ENCODE assay signal across 8 mouse cellular contexts in genomic region chr3:51197112-51197731, GRCm38 (mm10). TPM values are rescaled to one million over a fixed set of nuclear protein-coding genes. Genes with fewer than 3 reads are reported as not detected.
DNase-seq lines count a peak whose midpoint lies in the region; ATAC-seq and TF ChIP-seq lines count a peak whose summit lies in the region.

No protein-coding gene starts in this region.

- ATAC-seq in kidney, embryonic 16.5 days (ENCODE audit: low FRiP score, low TSS enrichment), result no peak
- peak; percentile 47; the same call in 1 of the 2 replicates for ATAC-seq in heart, postnatal 0 days (ENCODE audit: insufficient read depth, low read depth)

- TF ChIP-seq EP300 in heart, postnatal 0 days (IDR thresholded peaks at IDR 0.05; ENCODE audit: low read depth), result no peak

- peak; percentile 29 to 33 for DNase-seq in kidney, adult 8-10 months
- peak; percentile 42 for DNase-seq in heart, postnatal 0 days (ENCODE audit: low spot score)
- DNase-seq in T-cell, adult 2 months (ENCODE audit: low spot score), result no peak
- DNase-seq in cerebellum, postnatal 10 days, result no peak
- no peak for DNase-seq in midbrain, embryonic 10.5 days (ENCODE audit: low spot score)

- no peak overlapping the region for H3K27ac ChIP-seq in kidney, embryonic 16.5 days (ENCODE audit: low read length)
- 0 out of 2 replicates have a peak overlapping the region, but pooled peaks have one; percentile 23 for H3K27ac ChIP-seq in bone marrow, adult 2 months (ENCODE audit: control insufficient read depth, insufficient read depth, low read depth, low read length, poor library complexity)
- H3K27ac ChIP-seq in heart, postnatal 0 days (ENCODE audit: low read depth), result peak overlapping the region; percentile 76
- H3K27ac ChIP-seq in macrophage, result peak overlapping the region; percentile 71
- no peak overlapping the region for H3K27ac ChIP-seq in midbrain, embryonic 10.5 days (replicated peaks)

- no peaks in the 10 kb centered on the region for H3K9me3 ChIP-seq in kidney, embryonic 16.5 days (ENCODE audit: low read length)
- H3K9me3 ChIP-seq in heart, postnatal 0 days (replicated peaks; ENCODE audit: control insufficient read depth, low read length), result 0 out of 2 replicates have a peak, but pooled peaks cover 3% of the 10 kb centered on the region
- 0 out of 2 replicates have a peak, but pooled peaks cover 6% of the 10 kb centered on the region for H3K9me3 ChIP-seq in midbrain, embryonic 10.5 days (replicated peaks)

- no peak for TF ChIP-seq CTCF in bone marrow, adult 2 months (IDR thresholded peaks at IDR 0.05; ENCODE audit: control insufficient read depth, insufficient read depth, low read length)
- TF ChIP-seq CTCF in heart, postnatal 0 days (IDR thresholded peaks at IDR 0.05; ENCODE audit: low read depth), result peak; percentile 12; the same call in 1 of the 2 replicates

- H3K27me3 ChIP-seq in kidney, embryonic 16.5 days (ENCODE audit: insufficient read depth, low read length), result no peaks in the 10 kb centered on the region
- no peaks in the 10 kb centered on the region for H3K27me3 ChIP-seq in heart, postnatal 0 days (ENCODE audit: control insufficient read depth, insufficient read depth, low read length)
- peaks cover 6% of the 10 kb centered on the region; the same call in 1 of the 2 replicates for H3K27me3 ChIP-seq in midbrain, embryonic 10.5 days (ENCODE audit: low read depth, poor library complexity, severe bottlenecking)

- no peaks in the 10 kb centered on the region for H3K36me3 ChIP-seq in kidney, embryonic 16.5 days (ENCODE audit: insufficient read depth, low read length)
- no peaks in the 10 kb centered on the region for H3K36me3 ChIP-seq in heart, postnatal 0 days (replicated peaks; ENCODE audit: control insufficient read depth, insufficient read depth, low read length)
- H3K36me3 ChIP-seq in macrophage (ENCODE audit: inconsistent target), result no peaks in the 10 kb centered on the region
- H3K36me3 ChIP-seq in midbrain, embryonic 10.5 days, result no peaks in the 10 kb centered on the region

- 50% methylated on average over 9 of the region's 9 CpGs for WGBS in kidney, embryonic 16.5 days
- 26% methylated on average over 9 of the region's 9 CpGs for WGBS in bone marrow, adult 2 months
- WGBS in heart, postnatal 0 days, result 55% methylated on average over 9 of the region's 9 CpGs
- WGBS in macrophage (ENCODE audit: missing documents), result 21% methylated on average over 8 of the region's 9 CpGs
- WGBS in midbrain, embryonic 10.5 days, result 81% methylated on average over 9 of the region's 9 CpGs

- peaks cover 8% of the 10 kb centered on the region; the same call in 1 of the 2 replicates for H3K4me1 ChIP-seq in kidney, embryonic 16.5 days (ENCODE audit: insufficient read depth, low read length)
- no peaks in the 10 kb centered on the region for H3K4me1 ChIP-seq in bone marrow, adult 2 months (ENCODE audit: control insufficient read depth, insufficient read depth, low read length)
- H3K4me1 ChIP-seq in heart, postnatal 0 days (ENCODE audit: control insufficient read depth, insufficient read depth), result peaks cover 20% of the 10 kb centered on the region; the same call in 1 of the 2 replicates
- peaks cover 10% of the 10 kb centered on the region; the same call in 1 of the 2 replicates for H3K4me1 ChIP-seq in midbrain, embryonic 10.5 days

- no peak overlapping the region for H3K4me3 ChIP-seq in kidney, embryonic 16.5 days (ENCODE audit: low read length)
- no peak overlapping the region for H3K4me3 ChIP-seq in bone marrow, adult 2 months (replicated peaks; ENCODE audit: control insufficient read depth, low read depth, low read length)
- no peak overlapping the region for H3K4me3 ChIP-seq in heart, postnatal 0 days (ENCODE audit: low read depth, low read length)
- no peak overlapping the region for H3K4me3 ChIP-seq in macrophage (ENCODE audit: inconsistent target)
- H3K4me3 ChIP-seq in midbrain, embryonic 10.5 days, result no peak overlapping the region

- no peaks in the 10 kb centered on the region for H3K79me2 ChIP-seq in macrophage (ENCODE audit: inconsistent target)

- no peak overlapping the region for H3K4me2 ChIP-seq in kidney, embryonic 16.5 days (replicated peaks; ENCODE audit: low read depth, low read length)
- H3K4me2 ChIP-seq in heart, postnatal 0 days (ENCODE audit: low read depth, low read length), result no peak overlapping the region

- TF ChIP-seq POLR2A in bone marrow, adult 2 months (IDR thresholded peaks at IDR 0.05; ENCODE audit: borderline replicate concordance, control insufficient read depth, low read depth, low read length), result no peak

- no peak overlapping the region for H3K9ac ChIP-seq in kidney, embryonic 16.5 days (replicated peaks; ENCODE audit: low read length)
- H3K9ac ChIP-seq in heart, postnatal 0 days (replicated peaks; ENCODE audit: low read depth, low read length), result no peak overlapping the region

RNA-seq across cellular contexts. Expression of gene Noct, which starts 27.0 kb away (rescaled TPM):
- 7.2 and 7.9 TPM in 2 replicates for polyA plus RNA-seq in kidney, embryonic 16.5 days (2015; fragmentation: Nextera tagmentation; extraction: Ambion mirVana)
- polyA plus RNA-seq in bone marrow, adult 2 months (2011; ENCODE audit: insufficient read depth, insufficient read length, low replicate concordance, missing spikeins), result 14.4 and 18.3 TPM in 2 replicates
- total RNA-seq in heart, postnatal 0 days (2014; rRNA removed; ENCODE audit: low replicate concordance), result 28.1 and 35.6 TPM in 2 replicates
- polyA plus RNA-seq in heart, postnatal 0 days (2015; fragmentation: Nextera tagmentation; extraction: Ambion mirVana), result 8.5 and 11.9 TPM in 2 replicates
- 1,000 to 10,000 TPM in 5 of 26 experiments, 100 to 1,000 TPM in 5, 10 to 100 TPM in 12, 1 to 10 TPM in 4; 7.5 to 1,895 (median 41.6) TPM for total RNA-seq in macrophage (2018; cell fraction: chromatin; rRNA removed)
- total RNA-seq in macrophage (2018; cell fraction: cytosol; rRNA removed), result 100 to 1,000 TPM in 3 of 26 experiments, 10 to 100 TPM in 6, 1 to 10 TPM in 16, under 1 TPM in 1; 0.83 to 211 (median 4.4) TPM
- total RNA-seq in macrophage (2018; cell fraction: nucleus; rRNA removed), result 1,000 to 10,000 TPM in 5 of 26 experiments, 100 to 1,000 TPM in 5, 10 to 100 TPM in 12, 1 to 10 TPM in 4; 6.4 to 1,914 (median 55.8) TPM
- polyA plus RNA-seq in macrophage (2018), result 3.9 to 14.9 TPM (median 7.7 TPM) in 3 replicates
- polyA plus RNA-seq in midbrain, embryonic 10.5 days (2016; fragmentation: Nextera tagmentation; extraction: Ambion mirVana), result 9.3 and 9.8 TPM in 2 replicates

Comparison
In these comparisons a context has a peak if more than half of its experiments do, and no peak if none do; other contexts are left out.
1. DNase-seq: peak in kidney, adult 8-10 months (2 of 2) and heart, postnatal 0 days (single experiment); none in T-cell, adult 2 months (single experiment), cerebellum, postnatal 10 days (0 of 2) and midbrain, embryonic 10.5 days (single experiment).
2. H3K27ac ChIP-seq: peak in bone marrow, adult 2 months (single experiment), heart, postnatal 0 days (single experiment) and macrophage (single experiment); none in kidney, embryonic 16.5 days (single experiment) and midbrain, embryonic 10.5 days (single experiment).